Mouse (Mus musculus): ENCODE data around the gene Syngr3. TPM values are rescaled to one million over a fixed set of nuclear protein-coding genes. Genes with fewer than 3 reads are reported as not detected.
A peak's percentile ranks its signal among the peaks of the same experiment; 100 is the strongest.

The Syngr3 gene
- polyA plus RNA-seq, 1 experiment from 2014 or later, result 1.7 TPM

- peak; percentile 21 for DNase-seq (ENCODE audit: low spot score)
- peaks cover 15% of the 10 kb centered on the region for H3K4me1 ChIP-seq (replicated peaks; ENCODE audit: insufficient read depth, low read length)
- H3K27ac ChIP-seq, result no peak overlapping the region
- TF ChIP-seq CTCF (IDR thresholded peaks at IDR 0.05; ENCODE audit: low read depth), result no peak
- H3K36me3 ChIP-seq (ENCODE audit: insufficient read depth, low read length), result peaks cover 24% of the 10 kb centered on the region
- H3K9me3 ChIP-seq (replicated peaks; ENCODE audit: low read length), result no peaks in the 10 kb centered on the region
- no peak overlapping the region for H3K4me2 ChIP-seq (ENCODE audit: low read length)
- 18% methylated on average over 5 of the region's 5 CpGs for WGBS
- no peak for ATAC-seq (replicated peaks; ENCODE audit: low FRiP score, low read depth)
- no peaks in the 10 kb centered on the region for H3K27me3 ChIP-seq (ENCODE audit: insufficient read depth, low read length)
- H3K4me3 ChIP-seq (replicated peaks; ENCODE audit: low read depth, low read length), result no peak overlapping the region
- no peak overlapping the region for H3K9ac ChIP-seq (ENCODE audit: low read depth, low read length)
These were observed 8.2 kb upstream of the Syngr3 start for GRCm38 (mm10) chr17:24697985-24698384.

DNA sequence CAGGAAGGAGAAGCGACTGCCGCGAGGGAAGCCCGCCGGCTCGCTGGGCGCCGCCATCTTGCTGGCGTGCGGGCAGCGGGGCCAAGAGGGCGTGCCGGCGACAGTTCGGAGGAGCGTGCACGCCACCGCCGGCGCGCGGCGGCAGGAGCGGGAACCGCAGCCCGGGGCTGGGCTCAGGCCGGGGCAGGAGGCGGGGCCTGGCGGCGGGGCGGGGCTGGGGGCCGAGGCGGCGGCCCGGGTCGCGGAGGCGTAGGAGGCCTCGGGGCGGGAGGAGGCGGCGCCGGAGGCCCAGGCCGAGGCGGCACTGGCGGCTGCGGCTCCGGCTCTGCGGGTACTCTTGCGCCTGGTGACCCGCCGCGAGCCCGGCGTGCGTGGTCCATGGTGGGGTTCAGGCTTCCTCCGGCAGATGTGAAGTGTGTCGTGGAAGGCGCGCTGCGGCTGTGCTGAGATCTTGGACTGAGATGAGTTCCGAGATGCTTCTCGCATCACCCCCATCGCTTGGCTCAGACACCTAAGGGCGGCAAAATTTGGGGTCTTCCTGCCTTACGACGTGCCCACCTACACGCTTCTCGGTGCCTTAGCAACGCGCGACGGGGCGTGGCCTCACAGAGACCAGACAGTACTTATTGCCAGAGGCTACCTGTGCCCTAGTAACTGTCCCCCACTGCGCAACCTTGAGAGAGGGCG is 6.4 kb upstream of the Syngr3 start, which contains the start of the genes Gfer and Noxo1:
Gene Gfer, minus strand, starts transcription at position 146 of the 687 bp plus-strand sequence.
Gene Noxo1, plus strand, starts transcription at position 224 of the 687 bp plus-strand sequence.
- TF ChIP-seq CTCF (IDR thresholded peaks at IDR 0.05; ENCODE audit: low read depth), result peak; percentile 20; the same call in 1 of the 2 replicates
- peaks cover 15% of the 10 kb centered on the region for H3K4me1 ChIP-seq (replicated peaks; ENCODE audit: insufficient read depth, low read length)

GRCm38 (mm10) chr17:24695326-24696010 is 5.7 kb upstream of the Syngr3 start:
- Histone ChIP-seq H3K9me3 (replicated peaks; ENCODE audit: low read length) (no peaks in the 10 kb centered on the region), H3K4me1 (replicated peaks; ENCODE audit: insufficient read depth, low read length) (peaks cover 15% of the 10 kb centered on the region), H3K9ac (ENCODE audit: low read depth, low read length) (peak overlapping the region; percentile 80), H3K4me3 (replicated peaks; ENCODE audit: low read depth, low read length) (peak overlapping the region; percentile 78), H3K27ac (peak overlapping the region; percentile 84), H3K36me3 (ENCODE audit: insufficient read depth, low read length) (peaks cover 17% of the 10 kb centered on the region), H3K27me3 (ENCODE audit: insufficient read depth, low read length) (no peaks in the 10 kb centered on the region), H3K4me2 (ENCODE audit: low read length) (peak overlapping the region; percentile 88)
- WGBS, result 3% methylated on average over 51 of the region's 51 CpGs
- TF ChIP-seq CTCF (IDR thresholded peaks at IDR 0.05; ENCODE audit: low read depth), result no peak
- DNase-seq (ENCODE audit: low spot score) (no peak), ATAC-seq (replicated peaks; ENCODE audit: low FRiP score, low read depth) (peak; percentile 8; the same call in 1 of the 2 replicates)

More for the DNA sequence above, 6.4 kb upstream of the Syngr3 start, which contains the start of the genes Gfer and Noxo1:
- peak; percentile 90 for DNase-seq (ENCODE audit: low spot score)
- WGBS, result under 1% methylated on average over 70 of the region's 76 CpGs
- Histone ChIP-seq H3K27ac (peak within 1 kb of the TSS; percentile 84), H3K4me3 (replicated peaks; ENCODE audit: low read depth, low read length) (peak within 1 kb of the TSS; percentile 78), H3K36me3 (ENCODE audit: insufficient read depth, low read length) (peaks cover 23% of the 10 kb centered on the region), H3K4me2 (ENCODE audit: low read length) (peak within 1 kb of the TSS; percentile 88), H3K9ac (ENCODE audit: low read depth, low read length) (peak within 1 kb of the TSS; percentile 80), H3K27me3 (ENCODE audit: insufficient read depth, low read length) (no peaks in the 10 kb centered on the region), H3K9me3 (replicated peaks; ENCODE audit: low read length) (no peaks in the 10 kb centered on the region)
- ATAC-seq (replicated peaks; ENCODE audit: low FRiP score, low read depth), result peak; percentile 88

GRCm38 (mm10) chr17:24692385-24692784 is 2.6 kb upstream of the Syngr3 start:
- no peak overlapping the region for H3K27ac ChIP-seq
- WGBS, result 81% methylated on average over 5 of the region's 5 CpGs

GRCm38 (mm10) chr17:24687599-24687998 is 2.2 kb downstream of the Syngr3 start:
- peaks cover 15% of the 10 kb centered on the region for H3K4me1 ChIP-seq (replicated peaks; ENCODE audit: insufficient read depth, low read length)
- peak overlapping the region; percentile 40 for H3K9ac ChIP-seq (ENCODE audit: low read depth, low read length)
- TF ChIP-seq CTCF (IDR thresholded peaks at IDR 0.05; ENCODE audit: low read depth), result no peak
- H3K36me3 ChIP-seq (ENCODE audit: insufficient read depth, low read length), result 0 out of 2 replicates have a peak, but pooled peaks cover 2% of the 10 kb centered on the region
- no peak for DNase-seq (ENCODE audit: low spot score)
- H3K4me3 ChIP-seq (replicated peaks; ENCODE audit: low read depth, low read length), result peak overlapping the region; percentile 32
- WGBS, result 21% methylated on average over 23 of the region's 23 CpGs
- peak overlapping the region; percentile 61 for H3K4me2 ChIP-seq (ENCODE audit: low read length)
- no peak overlapping the region for H3K27ac ChIP-seq
- H3K9me3 ChIP-seq (replicated peaks; ENCODE audit: low read length), result no peaks in the 10 kb centered on the region
- ATAC-seq (replicated peaks; ENCODE audit: low FRiP score, low read depth), result no peak
- H3K27me3 ChIP-seq (ENCODE audit: insufficient read depth, low read length), result peaks cover 14% of the 10 kb centered on the region

More at GRCm38 (mm10) chr17:24692385-24692784, 2.6 kb upstream of the Syngr3 start:
- peaks cover 14% of the 10 kb centered on the region for H3K27me3 ChIP-seq (ENCODE audit: insufficient read depth, low read length)
- no peak overlapping the region for H3K4me3 ChIP-seq (replicated peaks; ENCODE audit: low read depth, low read length)
- 0 out of 2 replicates have a peak, but pooled peaks cover 9% of the 10 kb centered on the region for H3K36me3 ChIP-seq (ENCODE audit: insufficient read depth, low read length)
- H3K9me3 ChIP-seq (replicated peaks; ENCODE audit: low read length), result no peaks in the 10 kb centered on the region
- no peak overlapping the region for H3K4me2 ChIP-seq (ENCODE audit: low read length)
- no peak overlapping the region for H3K9ac ChIP-seq (ENCODE audit: low read depth, low read length)
- ATAC-seq (replicated peaks; ENCODE audit: low FRiP score, low read depth), result no peak
- peaks cover 27% of the 10 kb centered on the region for H3K4me1 ChIP-seq (replicated peaks; ENCODE audit: insufficient read depth, low read length)
- TF ChIP-seq CTCF (IDR thresholded peaks at IDR 0.05; ENCODE audit: low read depth), result no peak
- DNase-seq (ENCODE audit: low spot score), result no peak

GRCm38 (mm10) chr17:24687146-24687595 is 2.6 kb downstream of the Syngr3 start:
- no peaks in the 10 kb centered on the region for H3K9me3 ChIP-seq (replicated peaks; ENCODE audit: low read length)
- peak; percentile 20; the same call in 1 of the 2 replicates for TF ChIP-seq CTCF (IDR thresholded peaks at IDR 0.05; ENCODE audit: low read depth)
- peak overlapping the region; percentile 61 for H3K4me2 ChIP-seq (ENCODE audit: low read length)
- WGBS, result under 1% methylated on average over 24 of the region's 25 CpGs
- H3K9ac ChIP-seq (ENCODE audit: low read depth, low read length), result peak overlapping the region; percentile 40
- no peak for DNase-seq (ENCODE audit: low spot score)
- peaks cover 15% of the 10 kb centered on the region for H3K4me1 ChIP-seq (replicated peaks; ENCODE audit: insufficient read depth, low read length)
- peaks cover 14% of the 10 kb centered on the region for H3K27me3 ChIP-seq (ENCODE audit: insufficient read depth, low read length)
- 0 out of 2 replicates have a peak, but pooled peaks cover 2% of the 10 kb centered on the region for H3K36me3 ChIP-seq (ENCODE audit: insufficient read depth, low read length)
- peak overlapping the region; percentile 32 for H3K4me3 ChIP-seq (replicated peaks; ENCODE audit: low read depth, low read length)
- ATAC-seq (replicated peaks; ENCODE audit: low FRiP score, low read depth), result peak; percentile 52
- H3K27ac ChIP-seq, result no peak overlapping the region
